Mouse (Mus musculus) midbrain, embryonic 13.5 days (tissue): ENCODE data around the gene Tbce. TPM values are rescaled to one million over a fixed set of nuclear protein-coding genes. Genes with fewer than 3 reads are reported as not detected.
A peak's percentile ranks its signal among the peaks of the same experiment; 100 is the strongest.

Experiments
- ATAC-seq: fragments of 200-750 bp; cut with Nextera tagmentation; 2 replicates; pipeline ENCODE4 v1.8.0; 2017; ENCODE audit warnings: mild to moderate bottlenecking, moderate TSS enrichment, moderate library complexity
- H3K27ac ChIP-seq: fragments of 300-500 bp; sonication (generic); 2 replicates; pipeline ENCODE4 v1.5.1; 2015; ENCODE audit warnings: inconsistent platforms, mild to moderate bottlenecking, moderate library complexity
- H3K27me3 ChIP-seq: fragments of 300-500 bp; sonication (generic); 2 replicates; pipeline ENCODE4 v1.6.1; 2015; ENCODE audit warnings: mild to moderate bottlenecking, inconsistent platforms
- H3K36me3 ChIP-seq: fragments of 300-500 bp; sonication (generic); 2 replicates; pipeline ENCODE4 v1.6.1; 2015; ENCODE audit warnings: mild to moderate bottlenecking, inconsistent platforms
- H3K4me1 ChIP-seq: fragments of 300-500 bp; sonication (generic); replicated peaks from 2 replicates; pipeline ENCODE4 v1.6.1; 2015; ENCODE audit warnings: inconsistent platforms
- H3K4me2 ChIP-seq: fragments of 300-500 bp; sonication (generic); replicated peaks from 2 replicates; pipeline ENCODE4 v1.6.1; 2015; ENCODE audit warnings: moderate library complexity, mild to moderate bottlenecking, inconsistent platforms
- H3K4me3 ChIP-seq: fragments of 300-500 bp; sonication (generic); replicated peaks from 2 replicates; pipeline ENCODE4 v1.5.1; 2015; ENCODE audit warnings: mild to moderate bottlenecking, inconsistent platforms
- H3K9ac ChIP-seq: fragments of 300-500 bp; sonication (generic); replicated peaks from 2 replicates; pipeline ENCODE4 v1.6.1; 2015; ENCODE audit warnings: mild to moderate bottlenecking, inconsistent platforms
- H3K9me3 ChIP-seq: fragments of 300-500 bp; sonication (generic); 2 replicates; pipeline ENCODE4 v1.6.1; 2016; ENCODE audit warnings: mild to moderate bottlenecking, inconsistent platforms
- WGBS: fragments of 180-500 bp; shearing (Covaris S2); methylation state at CpG from one replicate; pipeline ENCODE4 v1.1.7; 2015; 5-methylcytosine and 5-hydroxymethylcytosine counted together
- polyA plus RNA-seq: library from polyadenylated mRNA; unstranded; fragments of >200 nt; fragmentation: Nextera tagmentation; extraction: Ambion mirVana; gene quantifications from 2 replicates; pipeline ENCODE4 v1.2.1, GENCODE M21; 2015

The Tbce gene
- polyA plus RNA-seq, 1 experiment from 2014 or later: 104 TPM

DNA sequence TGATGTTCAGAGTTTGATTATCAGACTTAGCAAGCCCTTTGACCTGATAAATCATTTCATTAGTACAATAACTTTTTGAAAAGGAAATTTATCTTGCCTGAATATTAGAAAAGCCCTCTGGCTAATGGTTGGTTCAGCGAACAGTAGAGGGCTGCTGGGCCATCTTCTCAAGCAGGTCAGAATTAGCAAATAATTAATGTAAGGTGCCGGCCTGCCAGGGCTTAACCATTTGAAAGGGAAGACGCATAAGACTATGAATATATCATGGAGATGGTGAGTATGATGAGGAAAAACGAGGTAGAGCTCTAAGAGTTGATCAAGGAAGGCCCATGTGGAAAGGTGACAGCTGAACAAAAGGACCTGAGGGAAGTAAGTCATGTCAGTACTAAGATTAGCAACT is 82.8 kb downstream of the Tbce start:
- Histone ChIP-seq H3K27ac (no peak overlapping the region), H3K4me1 (peaks cover 17% of the 10 kb centered on the region), H3K27me3 (no peaks in the 10 kb centered on the region), H3K9ac (no peak overlapping the region), H3K4me2 (no peak overlapping the region), H3K4me3 (no peak overlapping the region), H3K36me3 (peaks cover 7% of the 10 kb centered on the region; the same call in 1 of the 2 replicates), H3K9me3 (no peaks in the 10 kb centered on the region)
- WGBS: 90% methylated on average over 4 of the region's 4 CpGs
- ATAC-seq: no peak

DNA sequence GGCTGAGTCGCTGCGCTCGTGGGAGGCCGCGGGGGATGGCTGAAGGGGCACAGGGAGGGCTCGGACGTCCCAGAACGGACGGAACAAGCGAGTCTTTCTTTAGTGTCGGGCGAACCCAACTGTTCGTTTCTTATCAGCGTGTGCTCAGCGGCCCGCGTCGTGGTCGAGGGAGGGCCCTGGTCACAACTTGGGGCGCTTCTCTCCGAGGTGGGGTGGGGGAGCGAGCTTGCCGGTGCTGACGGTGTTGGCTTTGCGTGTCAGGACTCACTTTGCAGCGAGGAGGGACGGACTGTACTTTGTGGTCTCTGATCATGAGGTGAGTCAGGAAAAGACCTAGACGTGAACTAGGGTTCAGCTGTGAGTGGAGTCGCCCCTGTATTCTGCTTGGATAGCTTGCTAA is 84.5 kb downstream of the Tbce start:
- Histone ChIP-seq H3K9ac (peak overlapping the region; percentile 85), H3K27ac (peak overlapping the region; percentile 80), H3K9me3 (no peaks in the 10 kb centered on the region), H3K36me3 (peaks cover 7% of the 10 kb centered on the region; the same call in 1 of the 2 replicates), H3K4me2 (peak overlapping the region; percentile 75), H3K4me3 (peak overlapping the region; percentile 89), H3K27me3 (no peaks in the 10 kb centered on the region), H3K4me1 (peaks cover 17% of the 10 kb centered on the region)
- no peak for ATAC-seq
- under 1% methylated on average over 29 of the region's 29 CpGs for WGBS

DNA sequence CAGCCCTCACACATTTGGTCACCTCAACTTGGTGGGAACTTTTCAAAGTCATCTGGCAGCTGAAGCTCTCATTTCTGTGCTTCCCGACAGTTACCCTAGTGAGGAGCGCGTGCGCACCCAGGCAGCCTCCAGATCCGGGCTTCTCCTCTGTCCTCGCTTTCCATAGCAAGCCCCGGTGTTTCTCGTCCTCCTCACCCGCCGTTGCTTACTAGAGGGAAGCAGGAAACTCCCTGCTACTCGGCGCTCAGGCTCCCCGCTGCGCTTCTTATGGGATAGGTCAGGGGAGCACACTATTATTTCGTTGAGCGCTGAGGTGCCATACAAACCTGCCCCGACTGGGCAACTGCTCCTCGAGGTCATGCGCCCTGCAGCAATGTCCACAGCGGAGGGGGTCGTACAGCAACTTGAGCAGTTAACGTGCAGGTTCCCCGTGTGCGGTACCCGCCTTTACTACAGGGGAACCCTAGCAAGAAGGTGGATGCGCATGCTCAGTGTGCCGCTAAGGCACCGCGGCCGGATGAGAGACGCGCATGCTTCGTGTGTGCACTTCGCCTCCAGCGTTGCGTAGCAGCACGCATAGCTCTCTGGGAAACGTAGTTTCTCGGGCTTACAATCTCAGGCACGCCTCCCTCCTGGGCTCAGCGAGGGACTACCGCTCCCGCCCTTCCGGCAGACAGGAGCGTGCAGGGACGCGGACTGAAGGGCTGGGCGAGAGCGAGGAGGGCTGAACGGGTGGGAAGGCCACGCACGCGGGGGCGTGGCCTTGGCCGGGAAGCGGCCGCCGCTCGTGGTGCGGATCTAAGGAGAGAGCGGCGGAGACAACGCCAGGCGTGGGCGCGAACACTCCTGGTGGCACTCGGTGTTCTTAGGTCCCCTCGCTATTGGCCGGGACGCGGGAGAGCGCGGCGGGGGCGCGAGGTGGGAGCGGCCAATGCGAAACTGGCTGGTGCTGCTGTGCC is 85.3 kb downstream of the Tbce start, which contains the start of gene B3galnt2:
TSS of gene B3galnt2 (plus strand) at position 596 of the 959 bp plus-strand sequence.
- Histone ChIP-seq H3K4me1 (peaks cover 17% of the 10 kb centered on the region), H3K36me3 (peaks cover 7% of the 10 kb centered on the region; the same call in 1 of the 2 replicates), H3K27ac (peak within 1 kb of the TSS; percentile 80), H3K27me3 (no peaks in the 10 kb centered on the region), H3K4me3 (peak within 1 kb of the TSS; percentile 89), H3K9ac (peak within 1 kb of the TSS; percentile 85), H3K4me2 (peak within 1 kb of the TSS; percentile 75), H3K9me3 (no peaks in the 10 kb centered on the region)
- under 1% methylated on average over 77 of the region's 78 CpGs for WGBS
- peak; percentile 99 for ATAC-seq

Other genes with a start within 250 kb of the Tbce start
- 22.0 and 26.7 TPM in 2 replicates for gene B3galnt2, start 85.2 kb downstream of the Tbce start, polyA plus RNA-seq
- gene Arid4b, start 23.6 kb upstream of the Tbce start, polyA plus RNA-seq: 103 and 110 TPM in 2 replicates
- 72.8 and 85.2 TPM in 2 replicates for gene Ggps1, start 23.9 kb upstream of the Tbce start, polyA plus RNA-seq